Mouse (Mus musculus): ENCODE results near the gene Apobec2. TPM values are rescaled to one million over a fixed set of nuclear protein-coding genes. Genes with fewer than 3 reads are reported as not detected.

Apobec2 gene
- polyA plus RNA-seq, 1 experiment from 2014 or later = 5.6 TPM

GRCm38 (mm10) chr17:48411241-48411640 lies 21.5 kb downstream of the Apobec2 start:
- DNase-seq (ENCODE audit: low spot score) (no peak), ATAC-seq (no peak)
- Histone ChIP-seq H3K27ac (ENCODE audit: low read length) (peak overlapping the region; percentile 99), H3K27me3 (replicated peaks; ENCODE audit: insufficient read depth, low read length) (no peaks in the 10 kb centered on the region), H3K36me3 (ENCODE audit: insufficient read depth, low read length) (0 out of 2 replicates have a peak, but pooled peaks cover 11% of the 10 kb centered on the region), H3K4me2 (replicated peaks; ENCODE audit: low read depth, low read length) (peak overlapping the region; percentile 82), H3K9me3 (ENCODE audit: low read length) (no peaks in the 10 kb centered on the region), H3K4me1 (ENCODE audit: insufficient read depth, low read depth, low read length) (peaks cover 12% of the 10 kb centered on the region; the same call in 1 of the 2 replicates), H3K4me3 (ENCODE audit: low read depth, low read length) (peak overlapping the region; percentile 76; the same call in 1 of the 2 replicates), H3K9ac (replicated peaks; ENCODE audit: low read depth) (peak overlapping the region; percentile 66; the same call in 1 of the 2 replicates)
- no peak for TF ChIP-seq EP300 (IDR thresholded peaks at IDR 0.05)
- no peak for TF ChIP-seq CTCF (IDR thresholded peaks at IDR 0.05)
- WGBS = 22% methylated on average over 8 of the region's 8 CpGs

DNA sequence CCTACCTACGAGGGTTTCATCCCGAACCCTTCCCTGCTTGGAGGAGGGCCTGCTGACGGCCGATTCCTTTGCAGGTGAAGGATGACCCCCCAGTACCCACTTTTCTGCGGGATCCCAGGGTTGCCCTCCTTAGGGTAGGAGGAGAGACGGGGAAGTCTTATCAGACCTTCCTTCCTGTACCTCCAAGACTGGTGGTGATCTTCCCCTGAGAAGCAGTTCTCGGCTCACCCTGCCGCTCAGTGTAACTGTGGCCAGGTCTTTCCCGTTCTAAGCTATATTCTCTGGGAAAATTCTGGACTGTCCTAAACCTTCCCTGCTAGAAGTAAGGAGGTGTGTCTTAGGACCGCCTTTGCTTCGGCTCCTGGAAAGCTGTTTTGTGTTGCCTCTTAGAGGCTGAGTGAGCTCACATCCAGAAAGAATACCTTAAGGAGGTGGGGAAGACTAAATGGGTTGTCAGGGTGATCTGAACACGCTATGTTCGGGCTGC lies 22.4 kb downstream of the Apobec2 start:
- WGBS = 0% methylated on average over 13 of the region's 13 CpGs

GRCm38 (mm10) chr17:48409380-48410298 lies 23.1 kb downstream of the Apobec2 start, which contains the start of the genes Nfya and Oard1:
Nfya (minus strand) TSS chr17:48409906.
Oard1 (plus strand) TSS chr17:48410014.
- H3K4me2 ChIP-seq (replicated peaks; ENCODE audit: low read depth, low read length) = peak within 1 kb of the TSS; percentile 82
- peak within 1 kb of the TSS; percentile 93 for H3K9ac ChIP-seq (replicated peaks; ENCODE audit: low read depth)
- no peaks in the 10 kb centered on the region for H3K9me3 ChIP-seq (ENCODE audit: low read length)
- H3K27me3 ChIP-seq (replicated peaks; ENCODE audit: insufficient read depth, low read length) = no peaks in the 10 kb centered on the region
- H3K27ac ChIP-seq (ENCODE audit: low read length) = peak within 1 kb of the TSS; percentile 99
- 0 out of 2 replicates have a peak, but pooled peaks cover 7% of the 10 kb centered on the region for H3K36me3 ChIP-seq (ENCODE audit: insufficient read depth, low read length)
- DNase-seq (ENCODE audit: low spot score) (peak; percentile 100), ATAC-seq (peak; percentile 95)
- H3K4me1 ChIP-seq (ENCODE audit: insufficient read depth, low read depth, low read length) = peaks cover 12% of the 10 kb centered on the region; the same call in 1 of the 2 replicates
- TF ChIP-seq CTCF (IDR thresholded peaks at IDR 0.05) (peak; percentile 14; the same call in 1 of the 2 replicates), EP300 (IDR thresholded peaks at IDR 0.05) (peak; percentile 73; the same call in 1 of the 2 replicates)
- peak within 1 kb of the TSS; percentile 76 for H3K4me3 ChIP-seq (ENCODE audit: low read depth, low read length)
- 1% methylated on average over 79 of the region's 84 CpGs for WGBS

More for the DNA sequence above, 22.4 kb downstream of the Apobec2 start:
- ATAC-seq (no peak), DNase-seq (ENCODE audit: low spot score) (peak; percentile 63)
- Histone ChIP-seq H3K27me3 (replicated peaks; ENCODE audit: insufficient read depth, low read length) (no peaks in the 10 kb centered on the region), H3K4me1 (ENCODE audit: insufficient read depth, low read depth, low read length) (peaks cover 12% of the 10 kb centered on the region; the same call in 1 of the 2 replicates), H3K4me2 (replicated peaks; ENCODE audit: low read depth, low read length) (peak overlapping the region; percentile 82), H3K27ac (ENCODE audit: low read length) (peak overlapping the region; percentile 99), H3K9ac (replicated peaks; ENCODE audit: low read depth) (peak overlapping the region; percentile 66), H3K36me3 (ENCODE audit: insufficient read depth, low read length) (0 out of 2 replicates have a peak, but pooled peaks cover 11% of the 10 kb centered on the region), H3K4me3 (ENCODE audit: low read depth, low read length) (peak overlapping the region; percentile 76), H3K9me3 (ENCODE audit: low read length) (no peaks in the 10 kb centered on the region)
- TF ChIP-seq CTCF (IDR thresholded peaks at IDR 0.05) = no peak
- TF ChIP-seq EP300 (IDR thresholded peaks at IDR 0.05) = no peak

DNA sequence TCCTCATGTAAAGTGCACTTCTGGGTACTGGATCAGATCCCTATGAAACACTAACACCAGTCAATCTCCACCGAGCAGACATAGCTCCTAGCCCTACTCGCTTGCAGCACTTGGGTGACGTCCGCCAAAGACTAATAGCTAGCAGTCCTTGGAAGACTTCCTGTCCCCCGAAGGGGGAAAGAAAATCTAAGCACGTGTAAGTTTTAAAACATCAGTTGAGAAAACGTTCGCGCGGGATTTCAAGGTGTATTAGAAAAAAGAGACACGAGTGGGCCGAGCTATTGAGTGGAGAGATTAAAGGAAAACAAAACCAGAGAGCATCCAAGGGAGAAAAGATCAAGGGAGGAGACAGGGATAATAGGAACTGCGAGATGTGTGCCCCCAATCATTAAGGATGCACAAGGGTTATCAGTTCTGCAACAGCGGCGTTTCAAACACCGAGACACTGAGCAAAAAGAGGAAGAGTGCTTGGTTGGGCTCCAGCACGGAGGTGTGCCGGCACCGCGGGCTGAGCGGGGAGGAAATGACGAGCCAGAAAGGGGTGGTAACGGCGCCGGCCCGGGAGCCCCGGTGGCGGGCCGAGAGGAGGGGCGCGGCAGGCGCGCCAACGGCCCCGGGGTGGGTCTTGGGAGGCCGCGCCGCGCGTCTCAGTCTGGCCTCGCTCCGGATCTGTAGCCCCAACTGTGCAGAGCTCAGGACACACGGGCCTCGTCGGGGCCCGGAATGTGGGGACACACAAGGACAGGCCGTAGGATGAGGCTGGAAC lies 24.0 kb downstream of the Apobec2 start:
- TF ChIP-seq CTCF (IDR thresholded peaks at IDR 0.05) (no peak), EP300 (IDR thresholded peaks at IDR 0.05) (no peak)
- peaks cover 12% of the 10 kb centered on the region; the same call in 1 of the 2 replicates for H3K4me1 ChIP-seq (ENCODE audit: insufficient read depth, low read depth, low read length)
- H3K4me2 ChIP-seq (replicated peaks; ENCODE audit: low read depth, low read length) = peak overlapping the region; percentile 82
- DNase-seq (ENCODE audit: low spot score) (peak; percentile 89), ATAC-seq (peak; percentile 29)
- peak overlapping the region; percentile 99 for H3K27ac ChIP-seq (ENCODE audit: low read length)
- WGBS = under 1% methylated on average over 30 of the region's 47 CpGs
- 0 out of 2 replicates have a peak, but pooled peaks cover 3% of the 10 kb centered on the region for H3K36me3 ChIP-seq (ENCODE audit: insufficient read depth, low read length)
- H3K9me3 ChIP-seq (ENCODE audit: low read length) = no peaks in the 10 kb centered on the region
- H3K27me3 ChIP-seq (replicated peaks; ENCODE audit: insufficient read depth, low read length) = no peaks in the 10 kb centered on the region
- H3K9ac ChIP-seq (replicated peaks; ENCODE audit: low read depth) = peak overlapping the region; percentile 93
- peak overlapping the region; percentile 76 for H3K4me3 ChIP-seq (ENCODE audit: low read depth, low read length)

DNA sequence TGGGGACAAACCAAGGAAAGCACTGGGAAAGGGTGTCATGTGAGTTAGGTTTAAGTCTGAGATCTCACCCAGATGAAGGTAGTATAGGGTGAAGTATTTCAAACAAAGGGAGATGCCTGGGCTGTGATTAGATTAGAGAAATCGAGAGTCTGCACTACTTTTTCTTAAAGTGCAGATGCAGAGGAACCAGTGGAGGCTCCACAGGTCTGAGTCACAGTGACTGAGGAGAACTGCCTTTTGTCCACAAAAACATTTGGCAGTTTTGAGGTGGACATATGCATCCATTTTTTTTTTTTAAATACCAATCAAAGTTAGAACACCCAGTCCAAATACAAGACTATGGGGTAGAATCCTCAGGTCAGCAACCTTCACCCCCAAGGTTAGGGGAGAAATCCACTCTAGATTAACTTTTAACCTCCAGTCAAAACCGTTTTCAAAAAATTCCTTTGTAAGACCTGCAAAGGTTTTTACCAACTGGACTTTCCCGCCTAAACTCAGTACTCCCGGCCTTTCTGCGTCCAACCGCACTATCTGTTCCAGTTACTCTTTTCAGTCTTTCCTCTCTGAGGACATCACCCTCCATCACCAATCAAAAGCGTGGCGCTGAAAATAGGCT lies 24.7 kb downstream of the Apobec2 start:
- peak overlapping the region; percentile 93; the same call in 1 of the 2 replicates for H3K9ac ChIP-seq (replicated peaks; ENCODE audit: low read depth)
- TF ChIP-seq CTCF (IDR thresholded peaks at IDR 0.05) (no peak), EP300 (IDR thresholded peaks at IDR 0.05) (no peak)
- peaks cover 12% of the 10 kb centered on the region; the same call in 1 of the 2 replicates for H3K4me1 ChIP-seq (ENCODE audit: insufficient read depth, low read depth, low read length)
- DNase-seq (ENCODE audit: low spot score) (no peak), ATAC-seq (no peak)
- no peaks in the 10 kb centered on the region for H3K36me3 ChIP-seq (ENCODE audit: insufficient read depth, low read length)
- WGBS = 3% methylated on average over 8 of the region's 8 CpGs
- no peaks in the 10 kb centered on the region for H3K27me3 ChIP-seq (replicated peaks; ENCODE audit: insufficient read depth, low read length)
- H3K4me3 ChIP-seq (ENCODE audit: low read depth, low read length) = peak overlapping the region; percentile 76
- H3K27ac ChIP-seq (ENCODE audit: low read length) = peak overlapping the region; percentile 99
- H3K9me3 ChIP-seq (ENCODE audit: low read length) = no peaks in the 10 kb centered on the region
- peak overlapping the region; percentile 82 for H3K4me2 ChIP-seq (replicated peaks; ENCODE audit: low read depth, low read length)
